Mouse (Mus musculus) erythroblast, embryonic 14.5 days (primary cell): ENCODE measurements at regions not wholly inside any gene's neighbourhood (a gene's known extent, or its start where the extent isn't known, plus 50 kb on each side); places are given as distances from the start of the nearest gene placed in this dataset.

Experiments used
- H3K27me3 ChIP-seq: 2 replicates; pipeline ENCODE4 v1.6.1; 2012; ENCODE audit warnings: inconsistent platforms; ENCODE audit not compliant: control insufficient read depth
- H3K36me3 ChIP-seq: 2 replicates; pipeline ENCODE4 v1.6.1; 2012; ENCODE audit warnings: mild to moderate bottlenecking, inconsistent platforms; ENCODE audit not compliant: control insufficient read depth
- H3K4me1 ChIP-seq: 2 replicates; pipeline ENCODE4 v1.6.1; 2012; ENCODE audit warnings: inconsistent platforms; ENCODE audit not compliant: control insufficient read depth
- H3K4me3 ChIP-seq: replicated peaks from 2 replicates; pipeline ENCODE3; 2012; ENCODE audit warnings: moderate library complexity, mild to moderate bottlenecking, inconsistent platforms
- H3K9me3 ChIP-seq: 2 replicates; pipeline ENCODE4 v1.6.1; 2012; ENCODE audit warnings: low read length, inconsistent platforms, mixed read lengths; ENCODE audit not compliant: control insufficient read depth
- GATA1 ChIP-seq: IDR thresholded peaks from 2 replicates; pipeline ENCODE4 v1.6.1; 2012; ENCODE audit warnings: low read length, inconsistent platforms, mixed read lengths
- TAL1 ChIP-seq: IDR thresholded peaks from 3 replicates; pipeline ENCODE4 v1.6.1; 2012; ENCODE audit warnings: low read length, inconsistent platforms, mixed read lengths

DNA sequence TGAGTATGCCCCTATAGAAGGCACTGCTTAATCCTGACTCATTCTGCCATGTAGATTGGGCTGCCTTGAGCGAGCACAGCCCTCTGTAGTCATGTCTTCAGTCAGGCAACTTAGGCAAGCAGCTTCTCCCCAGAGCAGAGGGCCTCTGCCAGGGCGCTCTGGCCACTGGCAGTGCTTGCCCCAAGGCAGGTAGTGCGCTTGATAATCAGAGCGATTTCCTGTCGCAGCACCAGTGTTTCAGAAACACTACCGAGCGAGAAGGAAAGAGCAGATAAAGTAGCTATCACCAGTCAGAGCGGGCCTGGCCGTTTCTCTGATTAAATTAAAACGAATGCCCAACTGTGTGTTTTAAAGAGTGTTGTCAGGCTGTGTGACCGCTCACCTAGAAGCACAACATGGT, 52.6 kb upstream of the Mphosph6 start:
- Histone ChIP-seq H3K4me1 (peaks cover 21% of the 10 kb centered on the region), H3K27me3 (no peaks in the 10 kb centered on the region), H3K4me3 (no peak overlapping the region), H3K9me3 (no peaks in the 10 kb centered on the region), H3K36me3 (no peaks in the 10 kb centered on the region)
- no peak for TF ChIP-seq GATA1
- no peak for TF ChIP-seq TAL1

DNA sequence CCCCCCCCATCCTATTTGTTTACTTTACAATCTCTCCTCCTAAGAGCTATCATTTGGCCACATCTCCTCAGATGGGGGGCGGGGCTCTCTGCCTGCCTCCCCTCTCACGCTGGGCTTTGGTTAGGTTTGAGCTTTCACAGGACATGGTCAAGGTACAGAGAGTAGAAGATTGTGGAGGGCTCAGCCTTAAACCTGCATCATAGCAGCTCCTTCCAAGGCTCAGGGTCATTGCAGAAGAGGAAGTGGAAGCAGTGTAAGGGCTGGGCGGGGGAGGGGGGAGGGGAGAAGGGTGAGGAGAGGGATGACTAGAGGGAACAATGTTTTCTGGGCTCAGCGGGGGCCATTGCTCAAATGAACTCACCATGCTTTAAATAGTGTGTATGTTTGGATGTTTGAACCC, 51.7 kb upstream of the Mphosph6 start:
- Histone ChIP-seq H3K9me3 (no peaks in the 10 kb centered on the region), H3K36me3 (no peaks in the 10 kb centered on the region), H3K27me3 (no peaks in the 10 kb centered on the region), H3K4me3 (no peak overlapping the region), H3K4me1 (peaks cover 21% of the 10 kb centered on the region)
- no peak for TF ChIP-seq TAL1
- no peak for TF ChIP-seq GATA1

DNA sequence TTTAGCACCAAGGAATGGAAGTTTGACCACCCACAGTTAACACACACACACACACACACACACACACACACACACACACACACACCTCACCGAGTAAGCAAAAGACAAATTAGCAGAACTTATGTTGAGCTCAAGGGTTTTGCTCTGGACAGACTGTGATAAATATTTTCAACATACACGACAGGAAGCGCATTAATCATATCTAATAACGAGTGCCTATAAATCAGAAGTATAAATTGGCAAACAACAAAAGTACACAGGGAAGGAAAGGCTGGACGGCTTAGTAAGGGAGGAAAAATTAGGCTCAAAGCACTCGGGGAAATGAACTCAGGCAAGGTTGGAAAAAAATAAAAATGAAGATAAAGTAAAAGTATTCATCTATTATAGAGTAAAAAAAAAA, 50.8 kb upstream of the Mphosph6 start:
- TF ChIP-seq GATA1 (no peak), TAL1 (no peak)
- Histone ChIP-seq H3K27me3 (no peaks in the 10 kb centered on the region), H3K36me3 (no peaks in the 10 kb centered on the region), H3K4me1 (peaks cover 21% of the 10 kb centered on the region), H3K9me3 (no peaks in the 10 kb centered on the region), H3K4me3 (no peak overlapping the region)
